Mouse (Mus musculus) kidney, embryonic 15.5 days (tissue): ENCODE measurements around the gene H2afz. TPM values are rescaled to one million over a fixed set of nuclear protein-coding genes. Genes with fewer than 3 reads are reported as not detected.
"Not testable (repeated sequence)": the region's sequence is repeated elsewhere in the genome, so short reads cannot be mapped to it uniquely, and the experiment has no call there.

Source experiments
- ATAC-seq: fragments of 200-750 bp; cut with Nextera tagmentation; replicated peaks from 2 replicates; pipeline ENCODE4 v1.8.0; 2017; ENCODE audit warnings: moderate TSS enrichment; ENCODE audit not compliant: low FRiP score
- H3K27ac ChIP-seq: fragments of 300-500 bp; sonication (generic); 2 replicates; pipeline ENCODE4 v1.5.1; 2015; ENCODE audit warnings: mild to moderate bottlenecking, inconsistent platforms
- H3K27me3 ChIP-seq: fragments of 300-500 bp; sonication (generic); 2 replicates; pipeline ENCODE4 v1.6.1; 2015; ENCODE audit warnings: inconsistent platforms
- H3K36me3 ChIP-seq: fragments of 300-500 bp; sonication (generic); 2 replicates; pipeline ENCODE4 v1.6.1; 2015; ENCODE audit warnings: inconsistent platforms
- H3K4me1 ChIP-seq: fragments of 300-500 bp; sonication (generic); 2 replicates; pipeline ENCODE4 v1.6.1; 2015; ENCODE audit warnings: inconsistent platforms
- H3K4me2 ChIP-seq: fragments of 300-500 bp; sonication (generic); 2 replicates; pipeline ENCODE4 v1.6.1; 2015; ENCODE audit warnings: moderate library complexity, mild to moderate bottlenecking, inconsistent platforms
- H3K4me3 ChIP-seq: fragments of 300-500 bp; sonication (generic); replicated peaks from 2 replicates; pipeline ENCODE4 v1.5.1; 2015; ENCODE audit warnings: mild to moderate bottlenecking, inconsistent platforms
- H3K9ac ChIP-seq: fragments of 300-500 bp; sonication (generic); 2 replicates; pipeline ENCODE4 v1.6.1; 2015; ENCODE audit warnings: mild to moderate bottlenecking, inconsistent platforms
- H3K9me3 ChIP-seq: fragments of 300-500 bp; sonication (generic); replicated peaks from 2 replicates; pipeline ENCODE4 v1.6.1; 2016; ENCODE audit warnings: inconsistent platforms
- WGBS: fragments of 180-500 bp; shearing (Covaris S2); methylation state at CpG from one replicate; pipeline ENCODE4 v1.1.7; 2015; ENCODE audit warnings: mixed read lengths; 5-methylcytosine and 5-hydroxymethylcytosine counted together
- polyA plus RNA-seq: library from polyadenylated mRNA; unstranded; fragments of >200 nt; fragmentation: Nextera tagmentation; extraction: Ambion mirVana; gene quantifications from 2 replicates; pipeline ENCODE4 v1.2.1, GENCODE M21; 2015

H2afz gene
- polyA plus RNA-seq, 1 experiment from 2014 or later, result 2,163 TPM

- Histone ChIP-seq H3K4me2 (no peak overlapping the region), H3K27me3 (no peaks in the 10 kb centered on the region), H3K4me1 (no peaks in the 10 kb centered on the region), H3K27ac (no peak overlapping the region), H3K9me3 (no peaks in the 10 kb centered on the region), H3K4me3 (no peak overlapping the region), H3K9ac (no peak overlapping the region), H3K36me3 (peaks cover 64% of the 10 kb centered on the region)
- no peak for ATAC-seq
- WGBS, result 90% methylated on average over 4 of the region's 4 CpGs
Measured at GRCm38 (mm10) chr3:137893789-137894188, 29.5 kb downstream of the H2afz start.

GRCm38 (mm10) chr3:137895196-137895595 lies 30.9 kb downstream of the H2afz start:
- H3K9ac ChIP-seq, result no peak overlapping the region
- peaks cover 61% of the 10 kb centered on the region for H3K36me3 ChIP-seq
- no peaks in the 10 kb centered on the region for H3K4me1 ChIP-seq
- H3K27me3 ChIP-seq, result no peaks in the 10 kb centered on the region
- 92% methylated on average over 3 of the region's 3 CpGs for WGBS
- no peak overlapping the region for H3K4me2 ChIP-seq
- ATAC-seq, result no peak
- H3K9me3 ChIP-seq, result no peaks in the 10 kb centered on the region
- H3K27ac ChIP-seq, result no peak overlapping the region
- no peak overlapping the region for H3K4me3 ChIP-seq

GRCm38 (mm10) chr3:137896386-137896785 lies 32.1 kb downstream of the H2afz start:
- H3K9ac ChIP-seq, result no peak overlapping the region
- no peaks in the 10 kb centered on the region for H3K9me3 ChIP-seq
- ATAC-seq, result no peak
- H3K27me3 ChIP-seq, result no peaks in the 10 kb centered on the region
- H3K27ac ChIP-seq, result no peak overlapping the region
- H3K36me3 ChIP-seq, result peaks cover 67% of the 10 kb centered on the region
- WGBS, result 53% methylated on average over 4 of the region's 4 CpGs
- H3K4me3 ChIP-seq, result no peak overlapping the region
- H3K4me1 ChIP-seq, result no peaks in the 10 kb centered on the region
- no peak overlapping the region for H3K4me2 ChIP-seq

- Histone ChIP-seq H3K9me3 (no peaks in the 10 kb centered on the region), H3K4me3 (no peak overlapping the region), H3K4me1 (no peaks in the 10 kb centered on the region), H3K9ac (no peak overlapping the region), H3K27me3 (no peaks in the 10 kb centered on the region), H3K4me2 (no peak overlapping the region), H3K36me3 (peaks cover 72% of the 10 kb centered on the region), H3K27ac (no peak overlapping the region)
- WGBS, result 92% methylated on average over 3 of the region's 3 CpGs
- no peak for ATAC-seq
Measured at GRCm38 (mm10) chr3:137896867-137897266, 32.6 kb downstream of the H2afz start.

GRCm38 (mm10) chr3:137897685-137898084 lies 33.4 kb downstream of the H2afz start:
- no peak for ATAC-seq

GRCm38 (mm10) chr3:137900149-137900548 lies 35.9 kb downstream of the H2afz start:
- Histone ChIP-seq H3K9ac (no peak overlapping the region), H3K27ac (no peak overlapping the region), H3K4me1 (no peaks in the 10 kb centered on the region), H3K27me3 (no peaks in the 10 kb centered on the region), H3K4me3 (no peak overlapping the region), H3K36me3 (peaks cover 70% of the 10 kb centered on the region), H3K4me2 (no peak overlapping the region), H3K9me3 (no peaks in the 10 kb centered on the region)
- no peak for ATAC-seq
- WGBS, result 86% methylated on average over 10 of the region's 10 CpGs

More at GRCm38 (mm10) chr3:137897685-137898084, 33.4 kb downstream of the H2afz start:
- H3K9ac ChIP-seq, result no peak overlapping the region
- peaks cover 73% of the 10 kb centered on the region for H3K36me3 ChIP-seq
- no peak overlapping the region for H3K27ac ChIP-seq
- WGBS, result 91% methylated on average over 5 of the region's 5 CpGs
- no peaks in the 10 kb centered on the region for H3K4me1 ChIP-seq
- no peaks in the 10 kb centered on the region for H3K9me3 ChIP-seq
- H3K4me2 ChIP-seq, result no peak overlapping the region
- H3K27me3 ChIP-seq, result no peaks in the 10 kb centered on the region
- H3K4me3 ChIP-seq, result no peak overlapping the region

- Histone ChIP-seq H3K4me1 (peaks cover 5% of the 10 kb centered on the region), H3K27me3 (no peaks in the 10 kb centered on the region), H3K36me3 (peaks cover 19% of the 10 kb centered on the region), H3K9me3 (no peaks in the 10 kb centered on the region), H3K27ac (no peak overlapping the region), H3K4me3 (no peak overlapping the region), H3K9ac (no peak overlapping the region), H3K4me2 (no peak overlapping the region)
- 74% methylated on average over 2 of the region's 2 CpGs for WGBS
- no peak for ATAC-seq
Measured at GRCm38 (mm10) chr3:137913093-137913492, 48.8 kb downstream of the H2afz start.

- Histone ChIP-seq H3K36me3 (peaks cover 12% of the 10 kb centered on the region; the same call in 1 of the 2 replicates), H3K4me1 (peaks cover 12% of the 10 kb centered on the region)
- not testable (repeated sequence) for H3K4me2 ChIP-seq, H3K9me3 ChIP-seq, H3K27me3 ChIP-seq, H3K9ac ChIP-seq, H3K4me3 ChIP-seq, ATAC-seq, H3K27ac ChIP-seq
- WGBS, result 57% methylated on average over 1 of the region's 1 CpGs
Measured at GRCm38 (mm10) chr3:137914567-137914966, 50.3 kb downstream of the H2afz start.

Other genes with a start within 250 kb of the H2afz start
- gene Ddit4l, start 242.9 kb upstream of the H2afz start, polyA plus RNA-seq, result 11.4 and 13.9 TPM in 2 replicates
- gene Gm21962, start 193.0 kb upstream of the H2afz start, polyA plus RNA-seq, result not detected in 2 replicates
- gene Dnajb14, start 3.2 kb downstream of the H2afz start, polyA plus RNA-seq, result 10.1 and 10.8 TPM in 2 replicates
- gene Lamtor3, start 54.0 kb downstream of the H2afz start, polyA plus RNA-seq, result 111 and 113 TPM in 2 replicates
- gene Dapp1, start 117.1 kb downstream of the H2afz start, polyA plus RNA-seq, result 9.2 and 9.8 TPM in 2 replicates
- gene 1110002E22Rik, start 200.6 kb downstream of the H2afz start, polyA plus RNA-seq, result 0.74 and 0.78 TPM in 2 replicates
- gene Gm5105, start 202.9 kb downstream of the H2afz start, polyA plus RNA-seq, result 0.36 TPM in 1 of 2 replicates, not detected in the other